Mouse (Mus musculus) hindbrain, postnatal 0 days (tissue): ENCODE data around the gene Blm. TPM values are rescaled to one million over a fixed set of nuclear protein-coding genes. Genes with fewer than 3 reads are reported as not detected.

Source experiments
- ATAC-seq: fragments of 200-750 bp; cut with Nextera tagmentation; 2 replicates; pipeline ENCODE4 v1.8.0; 2017; ENCODE audit warnings: mild to moderate bottlenecking, moderate TSS enrichment, moderate library complexity
- DNase-seq: peaks from one replicate; pipeline ENCODE4 v3.0.0-alpha.2; 2015; ENCODE audit warnings: low spot score
- H3K27ac ChIP-seq: fragments of 300-500 bp; sonication (generic); 2 replicates; pipeline ENCODE4 v1.5.1; 2014; ENCODE audit warnings: mild to moderate bottlenecking
- H3K27me3 ChIP-seq: fragments of 300-500 bp; sonication (generic); 2 replicates; pipeline ENCODE4 v1.6.1; 2014; ENCODE audit warnings: low read length, mixed read lengths; ENCODE audit not compliant: insufficient read depth
- H3K36me3 ChIP-seq: fragments of 300-500 bp; sonication (generic); 2 replicates; pipeline ENCODE4 v1.6.1; 2014; ENCODE audit warnings: low read length, mixed read lengths; ENCODE audit not compliant: insufficient read depth
- H3K4me1 ChIP-seq: fragments of 300-500 bp; sonication (generic); 2 replicates; pipeline ENCODE4 v1.6.1; 2014; ENCODE audit warnings: antibody characterized with exemption, low read length, mixed read lengths; ENCODE audit not compliant: insufficient read depth
- H3K4me2 ChIP-seq: fragments of 300-500 bp; sonication (generic); 2 replicates; pipeline ENCODE4 v1.6.1; 2014; ENCODE audit warnings: low read depth, mild to moderate bottlenecking, low read length, moderate library complexity, mixed read lengths
- H3K4me3 ChIP-seq: fragments of 300-500 bp; sonication (generic); 2 replicates; pipeline ENCODE4 v1.5.1; 2014; ENCODE audit warnings: low read length
- H3K9ac ChIP-seq: fragments of 300-500 bp; sonication (generic); replicated peaks from 2 replicates; pipeline ENCODE4 v1.6.1; 2014; ENCODE audit warnings: mild to moderate bottlenecking, low read length, moderate library complexity, mixed read lengths
- H3K9me3 ChIP-seq: fragments of 300-500 bp; sonication (generic); 2 replicates; pipeline ENCODE4 v1.6.1; 2016; ENCODE audit warnings: low read length, mixed read lengths
- CTCF ChIP-seq: IDR thresholded peaks from 2 replicates; pipeline ENCODE4 v1.5.1; 2016; ENCODE audit warnings: antibody characterized with exemption, control low read depth, low read depth
- WGBS: fragments of 180-500 bp; shearing (Covaris S2); extraction: QIAGEN DNeasy Blood & Tissue Kit; methylation state at CpG from one replicate; pipeline ENCODE4 v1.1.7; 2014; 5-methylcytosine and 5-hydroxymethylcytosine counted together
- polyA plus RNA-seq: library from polyadenylated mRNA; unstranded; fragments of >200 nt; fragmentation: Nextera tagmentation; extraction: Ambion mirVana; gene quantifications from 2 replicates; pipeline ENCODE4 v1.2.1, GENCODE M21; 2015
- total RNA-seq: library from RNA; depleted of rRNA; stranded (reverse); fragments of >200 nt; gene quantifications from 2 replicates; pipeline ENCODE4 v1.2.3, GENCODE M21; 2014; rRNA removed

The Blm gene
- total and polyA plus RNA-seq, 2 experiments from 2014 or later, result 4.3 to 7.1 TPM

DNA sequence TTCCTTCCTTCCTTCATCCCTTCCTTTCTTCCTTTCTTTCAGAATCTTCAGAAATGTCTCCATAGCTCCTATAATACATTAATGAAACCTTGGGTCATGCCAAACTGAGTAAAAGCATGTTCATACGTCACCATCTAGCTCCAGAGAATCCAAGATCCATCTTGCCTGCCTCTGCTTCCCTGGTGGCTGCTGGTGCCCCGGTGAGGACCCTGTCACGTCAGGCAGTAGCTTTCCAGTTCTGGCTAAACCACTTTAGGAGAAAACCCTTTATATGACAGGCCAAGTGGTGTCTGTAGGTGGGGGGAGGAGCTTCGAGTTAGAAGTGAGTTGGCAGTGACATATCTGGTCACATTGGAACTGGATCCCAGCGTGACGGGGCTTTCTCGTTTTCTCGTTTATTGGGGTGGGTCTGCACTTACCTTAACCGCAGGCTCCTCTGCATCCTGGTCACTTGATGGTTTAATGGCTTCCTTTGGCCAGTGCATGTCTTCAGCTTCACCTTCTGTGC, 129.7 kb downstream of the Blm start, which contains the start of gene Furin:
TSS of gene Furin (minus strand) at position 249 of the 508 bp plus-strand sequence.
- Histone ChIP-seq H3K36me3 (no peaks in the 10 kb centered on the region), H3K9me3 (no peaks in the 10 kb centered on the region), H3K4me2 (no peak within 1 kb of the TSS), H3K9ac (no peak within 1 kb of the TSS), H3K27ac (no peak within 1 kb of the TSS), H3K4me3 (no peak within 1 kb of the TSS), H3K4me1 (peaks cover 13% of the 10 kb centered on the region), H3K27me3 (no peaks in the 10 kb centered on the region)
- no peak for TF ChIP-seq CTCF
- DNase-seq (no peak), ATAC-seq (no peak)
- WGBS, result 75% methylated on average over 9 of the region's 9 CpGs

Other genes starting within 250 kb of the Blm start
- gene Prc1, start 240.7 kb downstream of the Blm start, total RNA-seq, result 24.6 and 30.7 TPM in 2 replicates
- 32.9 and 38.8 TPM in 2 replicates for gene Prc1, start 240.7 kb downstream of the Blm start, polyA plus RNA-seq
- 24.7 and 40.5 TPM in 2 replicates for gene Rccd1, start 210.7 kb downstream of the Blm start, total RNA-seq
- 8.6 and 10.7 TPM in 2 replicates for gene Rccd1, start 210.7 kb downstream of the Blm start, polyA plus RNA-seq
- gene Unc45a, start 194.1 kb downstream of the Blm start, total RNA-seq, result 49.0 and 57.8 TPM in 2 replicates
- 46.6 and 47.8 TPM in 2 replicates for gene Unc45a, start 194.1 kb downstream of the Blm start, polyA plus RNA-seq
- gene Hddc3, start 192.0 kb downstream of the Blm start, total RNA-seq, result 30.1 and 32.2 TPM in 2 replicates
- gene Hddc3, start 192.0 kb downstream of the Blm start, polyA plus RNA-seq, result 13.9 and 15.5 TPM in 2 replicates
- 55.5 and 61.3 TPM in 2 replicates for gene Man2a2, start 163.7 kb downstream of the Blm start, total RNA-seq
- 14.2 and 15.7 TPM in 2 replicates for gene Man2a2, start 163.7 kb downstream of the Blm start, polyA plus RNA-seq
- gene Fes, start 147.2 kb downstream of the Blm start, total RNA-seq, result 10.3 and 16.1 TPM in 2 replicates
- gene Fes, start 147.2 kb downstream of the Blm start, polyA plus RNA-seq, result 4.9 and 5.6 TPM in 2 replicates
- 25.4 and 25.9 TPM in 2 replicates for gene Furin, start 129.7 kb downstream of the Blm start, total RNA-seq
- gene Furin, start 129.7 kb downstream of the Blm start, polyA plus RNA-seq, result 6.6 and 6.8 TPM in 2 replicates
- 16.2 and 16.9 TPM in 2 replicates for gene Crtc3, start 153.8 kb upstream of the Blm start, total RNA-seq
- gene Crtc3, start 153.8 kb upstream of the Blm start, polyA plus RNA-seq, result 15.1 and 17.2 TPM in 2 replicates